ENCODE assay signal across 13 mouse cellular contexts in genomic region chr5:117207286-117207685, GRCm38 (mm10).
DNase-seq lines count a peak whose midpoint lies in the region.
"Had no signal": no experiment of that assay in that cellular context is flagged by ENCODE, and none has a peak within 500 bp of the region (broad histone marks: within the 10 kb centered on the region; RNA-seq: fewer than 3 reads in every experiment).

No protein-coding gene starts in this region.

- peak; percentile 51 to 52 for DNase-seq in cerebellum, postnatal 14 days
- DNase-seq in cerebellum, adult 11-12 months, result no peak
- DNase-seq in left cerebral cortex, postnatal 4 days, result peak; percentile 25
- DNase-seq in left cerebral cortex, adult 18-20 months (ENCODE audit: low spot score in 2 of 2), result no peak
- peak; percentile 7 to 11 for DNase-seq in right cerebral cortex, adult 2 months (ENCODE audit: low spot score in 2 of 2)
- DNase-seq in right cerebral cortex, postnatal 25 days, result no peak
- peak; percentile 2 for DNase-seq in telencephalon, adult 2 months (ENCODE audit: low read depth, low spot score)
- DNase-seq: heart, postnatal 10 days; kidney, adult 8-10 months; kidney, postnatal 14 days; liver, postnatal 0 days; lung, postnatal 14 days; thymus, postnatal 36 days had no signal

- intact Hi-C loops in left cerebral cortex, postnatal 4 days (cut with DNase I), result no loop called here

Comparison
In these comparisons a context has a peak if more than half of its experiments do, and no peak if none do; other contexts are left out.
1. DNase-seq: peak in cerebellum, postnatal 14 days (2 of 2), left cerebral cortex, postnatal 4 days (single experiment), right cerebral cortex, adult 2 months (2 of 2) and telencephalon, adult 2 months (single experiment); none in cerebellum, adult 11-12 months (single experiment), left cerebral cortex, adult 18-20 months (0 of 2) and right cerebral cortex, postnatal 25 days (single experiment).